Mouse (Mus musculus): Measurements from ENCODE around the gene Maml3. TPM values are rescaled to one million over a fixed set of nuclear protein-coding genes. Genes with fewer than 3 reads are reported as not detected.
A peak's percentile ranks its signal among the peaks of the same experiment; 100 is the strongest.

The Maml3 gene
- total RNA-seq, 2 experiments from 2014 or later: 7.4 to 8.5 TPM

DNA sequence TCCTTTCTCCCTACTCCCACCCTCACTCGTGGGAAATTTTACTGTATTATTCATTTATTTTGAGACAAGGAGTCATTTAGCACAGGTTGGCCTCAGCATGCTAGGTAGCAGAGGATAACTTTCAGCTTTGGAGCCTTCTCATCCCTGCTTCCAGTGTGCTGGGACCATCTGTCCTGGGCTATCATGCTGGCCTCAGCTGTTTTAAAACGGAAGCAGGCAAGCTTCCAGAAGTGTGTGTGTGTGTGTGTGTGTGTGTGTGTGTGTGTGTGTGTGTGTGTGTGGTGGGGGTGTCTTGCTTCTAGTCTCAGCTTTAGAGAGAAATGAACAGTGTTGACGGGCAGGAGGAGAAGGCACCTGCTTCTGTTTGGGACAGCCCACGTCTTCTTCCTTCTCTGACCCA lies 387.0 kb downstream of the Maml3 start:
- DNase-seq (ENCODE audit: low spot score in 2 of 2): no peak

DNA sequence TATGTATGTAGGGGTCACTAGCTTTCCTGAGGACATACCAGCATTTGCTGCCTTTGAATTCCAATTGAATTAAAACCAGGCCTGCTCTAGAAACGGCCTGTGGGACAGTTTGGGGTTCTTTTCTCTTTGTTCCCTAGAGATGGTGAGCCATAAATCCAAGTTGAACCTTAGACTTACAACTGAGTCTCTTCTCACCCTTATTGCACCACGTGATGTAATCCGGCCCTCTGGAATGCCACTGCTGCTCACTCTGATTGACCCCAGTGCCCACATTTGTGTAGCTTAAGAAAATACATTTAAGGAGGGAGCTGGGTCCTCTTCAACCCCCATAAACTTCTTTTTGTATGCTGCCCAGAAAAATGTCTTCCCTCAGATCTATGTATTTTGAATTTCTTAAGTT lies 387.4 kb downstream of the Maml3 start:
- DNase-seq (ENCODE audit: low spot score in 2 of 2): no peak

DNA sequence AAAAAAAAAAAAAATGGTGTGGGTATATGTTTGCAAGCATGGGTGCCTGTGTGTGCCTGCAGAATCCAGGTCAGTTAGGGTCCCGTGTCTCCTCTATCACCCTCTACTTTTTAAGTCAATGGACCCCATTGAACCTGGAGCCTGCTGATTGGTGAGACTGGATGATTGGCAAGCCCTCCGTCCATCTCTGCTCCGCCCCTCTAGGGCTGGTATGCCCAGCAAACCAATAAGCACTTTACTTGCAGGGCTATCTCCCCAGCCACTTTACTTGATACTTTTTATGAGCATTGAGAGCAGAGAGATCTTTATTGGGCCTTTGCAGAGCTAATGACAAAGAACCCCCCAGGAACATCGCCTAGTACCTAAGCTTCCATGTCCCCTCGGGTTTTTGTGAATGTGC lies 390.4 kb downstream of the Maml3 start:
- DNase-seq (ENCODE audit: low spot score in 2 of 2): no peak

DNA sequence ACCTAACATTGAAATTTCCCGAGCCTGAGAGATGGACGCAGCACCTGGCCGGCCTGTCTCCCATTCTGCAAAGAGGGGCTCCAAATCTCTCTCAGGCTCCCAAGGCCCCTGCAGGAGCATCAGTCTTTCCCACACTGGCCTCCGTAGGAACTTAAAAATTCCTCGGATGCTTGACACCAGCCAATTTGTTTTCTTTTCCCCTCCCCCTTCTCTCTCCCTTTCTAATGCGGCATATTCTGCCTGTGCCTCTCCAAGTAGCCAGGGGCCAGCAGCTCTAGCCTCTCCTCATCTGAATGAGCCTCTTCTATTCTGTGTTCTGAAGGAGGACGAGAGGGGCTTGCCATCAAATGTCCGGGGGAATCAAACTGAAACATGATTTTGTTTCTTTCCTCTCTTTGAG lies 391.6 kb downstream of the Maml3 start:
- no peak for DNase-seq (ENCODE audit: low spot score in 2 of 2)

DNA sequence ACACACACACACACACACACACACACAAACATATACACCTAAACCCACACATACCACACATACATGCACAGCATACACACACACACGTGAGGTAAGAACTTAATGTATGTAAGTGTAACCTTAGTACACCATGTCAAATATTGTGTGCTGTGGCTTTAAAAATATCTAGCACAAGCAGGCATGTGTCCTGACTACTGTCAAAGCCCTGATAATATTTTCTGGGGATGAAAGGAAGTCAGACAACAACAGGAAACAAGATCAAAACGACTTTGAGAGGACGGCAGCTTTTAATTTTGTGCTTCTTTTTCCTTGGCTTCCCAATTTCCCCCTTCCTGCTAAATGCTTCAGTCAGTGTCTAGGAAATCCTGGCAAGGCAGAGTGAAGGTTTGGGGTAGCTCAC lies 392.5 kb downstream of the Maml3 start:
- no peak for DNase-seq (ENCODE audit: low spot score in 2 of 2)

DNA sequence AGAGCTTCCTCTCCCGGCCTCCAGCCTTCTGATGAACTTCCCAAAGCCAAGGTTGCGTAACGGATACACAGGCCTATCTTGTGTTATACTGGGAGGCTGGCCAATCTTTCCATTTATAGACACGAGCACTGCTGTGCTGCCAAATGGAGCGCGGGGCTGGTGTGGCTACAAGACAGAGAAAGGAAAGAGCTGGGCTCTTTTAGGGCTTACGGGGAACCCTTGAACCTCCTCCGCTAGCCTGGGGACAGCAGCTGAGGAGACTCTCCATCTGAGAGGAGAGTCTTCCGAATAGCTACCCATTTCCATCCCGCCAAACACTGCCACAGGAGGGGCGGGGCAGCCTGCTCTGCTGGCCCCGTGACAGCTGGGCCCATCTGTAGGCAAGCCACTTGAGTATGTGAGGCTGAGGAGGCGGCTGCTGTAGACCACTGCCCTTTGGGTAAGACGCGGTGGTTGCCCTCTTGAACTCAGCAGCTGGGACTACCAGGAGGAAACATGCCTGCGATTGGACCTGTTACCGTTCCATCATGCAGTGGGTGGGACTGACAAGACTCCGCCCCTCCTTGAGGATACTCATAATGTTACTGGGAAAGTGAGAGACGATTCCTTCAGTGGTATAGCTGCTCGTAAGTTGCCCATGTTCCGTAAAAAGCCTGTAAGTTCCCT lies 396.0 kb downstream of the Maml3 start:
- DNase-seq (ENCODE audit: low spot score in 2 of 2): peak; percentile 56 to 83

DNA sequence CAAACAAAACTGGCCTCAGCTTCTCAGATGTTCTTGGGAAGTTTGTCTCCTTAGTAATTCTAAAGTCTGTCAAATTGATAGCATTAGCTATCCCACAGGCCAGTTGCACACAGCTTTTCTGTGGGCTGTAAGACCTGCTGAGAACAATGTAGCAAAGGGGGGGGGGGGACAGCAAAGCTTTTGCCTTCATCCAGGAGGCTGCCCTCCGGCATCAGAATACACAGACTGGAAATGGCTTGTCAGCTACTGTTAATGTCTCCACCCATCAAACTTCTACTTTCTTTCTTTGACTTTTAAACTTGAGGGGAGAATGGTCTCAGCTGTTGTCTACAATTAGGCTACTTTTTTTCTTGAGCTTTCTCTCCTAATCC lies 396.5 kb downstream of the Maml3 start:
- no peak for DNase-seq (ENCODE audit: low spot score in 2 of 2)

DNA sequence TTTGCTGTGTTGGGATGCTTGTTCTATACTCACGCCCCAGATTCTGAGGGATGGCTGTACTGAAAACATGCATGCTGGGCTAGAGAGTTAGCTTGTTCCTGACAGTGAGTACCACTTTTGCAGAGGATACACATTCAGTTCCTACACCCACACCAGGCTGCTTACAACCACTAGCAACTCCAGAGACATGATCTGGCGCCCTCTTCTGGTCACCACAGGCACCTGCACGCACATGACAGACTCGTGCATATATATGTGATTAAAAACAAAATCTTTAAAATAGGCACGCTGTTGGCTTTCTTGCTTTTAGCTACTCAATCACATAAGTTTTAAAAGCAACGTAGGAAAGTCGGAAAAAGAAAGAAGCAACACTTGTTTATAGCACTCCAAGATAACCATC lies 399.7 kb downstream of the Maml3 start:
- DNase-seq (ENCODE audit: low spot score in 2 of 2): no peak

DNA sequence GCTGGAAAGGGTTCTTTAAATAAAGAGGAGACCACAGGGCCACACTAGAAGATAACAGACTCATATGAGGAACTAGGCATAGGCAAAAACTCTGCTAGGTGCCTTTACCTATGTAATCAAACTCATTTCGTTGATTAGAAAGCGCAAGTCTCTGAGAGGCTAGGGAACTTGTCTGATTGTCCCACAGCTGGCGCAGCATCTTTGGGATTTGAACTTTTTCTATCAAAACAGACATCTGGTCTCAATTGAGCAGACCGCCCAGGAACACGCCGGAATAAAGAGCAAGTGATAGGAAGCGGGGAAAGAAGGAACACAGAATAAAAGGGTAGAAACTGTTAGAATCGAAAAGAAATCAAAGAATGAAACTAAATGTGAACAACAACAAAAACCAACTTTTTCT lies 401.4 kb downstream of the Maml3 start:
- no peak for DNase-seq (ENCODE audit: low spot score in 2 of 2)

DNA sequence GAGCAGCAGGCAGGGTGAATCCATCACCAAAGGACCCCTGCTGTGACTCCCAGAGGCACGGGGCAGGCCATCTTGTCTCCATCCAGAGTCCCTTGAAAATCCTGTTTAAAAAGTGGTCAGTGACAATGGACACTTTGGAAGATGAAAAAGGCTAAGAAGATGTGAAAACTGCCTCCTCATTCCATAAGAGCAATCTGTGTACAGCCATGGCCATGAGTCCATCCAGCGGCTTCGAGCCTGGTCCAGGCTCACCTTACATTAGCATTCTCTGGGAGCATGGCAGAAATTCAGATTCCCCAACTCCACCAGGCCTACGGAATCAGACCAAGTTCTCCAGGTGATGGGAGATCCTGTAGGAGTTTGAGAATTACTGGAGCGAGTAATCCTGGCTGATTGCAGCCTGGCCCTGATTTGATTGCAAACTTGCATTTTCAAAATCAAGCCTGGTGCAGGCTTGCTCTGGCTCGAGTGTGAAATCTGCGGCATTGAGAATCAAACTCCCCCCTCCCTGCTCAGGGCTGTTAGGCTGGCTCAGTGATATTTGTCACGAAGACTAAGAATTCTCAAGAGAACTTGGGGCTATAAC lies 402.1 kb downstream of the Maml3 start:
- DNase-seq (ENCODE audit: low spot score in 2 of 2): no peak

DNA sequence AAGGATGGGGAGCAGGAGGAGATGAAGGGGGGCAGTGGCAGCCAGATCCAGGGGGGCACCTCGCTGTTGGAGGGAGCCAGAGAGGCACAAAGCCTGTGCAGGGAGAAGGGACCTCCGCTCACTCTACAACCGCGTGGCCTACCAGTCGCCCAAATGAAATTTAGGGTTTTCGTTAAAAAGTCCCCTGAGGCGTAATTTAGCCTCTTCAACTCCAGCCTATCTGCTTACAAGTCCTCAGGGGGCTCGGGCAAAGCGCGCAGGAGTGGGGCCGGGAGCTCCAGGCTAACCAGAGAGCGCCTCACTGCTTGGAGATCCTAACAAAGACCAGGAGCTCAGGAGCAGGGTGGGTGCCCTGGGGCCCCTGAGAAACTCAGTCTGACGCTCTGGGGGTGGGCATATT lies 402.9 kb downstream of the Maml3 start:
- DNase-seq (ENCODE audit: low spot score in 2 of 2): peak; percentile 22 to 26

DNA sequence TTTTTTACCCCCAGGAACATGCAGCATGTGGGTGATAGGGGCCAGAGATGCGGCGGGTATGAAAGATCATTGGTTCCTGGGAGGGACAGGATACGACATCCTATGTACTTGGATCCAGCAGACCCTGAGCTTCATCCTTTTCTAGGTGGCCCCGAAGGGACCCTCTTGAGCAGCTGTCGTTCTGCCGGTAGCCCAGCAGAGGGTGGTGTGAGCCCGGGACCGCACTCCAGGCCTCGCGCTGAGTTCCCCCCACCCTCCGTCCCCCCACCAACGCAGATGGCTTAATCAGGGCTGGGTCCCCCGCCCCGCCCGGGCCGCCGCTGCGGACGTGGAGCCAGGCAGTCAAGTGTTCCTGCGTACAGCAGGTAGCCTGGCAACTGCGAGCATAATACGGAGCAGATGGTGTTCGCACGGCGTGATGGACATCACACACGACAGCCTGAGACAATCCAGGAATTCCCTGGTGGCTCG lies 403.6 kb downstream of the Maml3 start:
- peak; percentile 74 to 77 for DNase-seq (ENCODE audit: low spot score in 2 of 2)

DNA sequence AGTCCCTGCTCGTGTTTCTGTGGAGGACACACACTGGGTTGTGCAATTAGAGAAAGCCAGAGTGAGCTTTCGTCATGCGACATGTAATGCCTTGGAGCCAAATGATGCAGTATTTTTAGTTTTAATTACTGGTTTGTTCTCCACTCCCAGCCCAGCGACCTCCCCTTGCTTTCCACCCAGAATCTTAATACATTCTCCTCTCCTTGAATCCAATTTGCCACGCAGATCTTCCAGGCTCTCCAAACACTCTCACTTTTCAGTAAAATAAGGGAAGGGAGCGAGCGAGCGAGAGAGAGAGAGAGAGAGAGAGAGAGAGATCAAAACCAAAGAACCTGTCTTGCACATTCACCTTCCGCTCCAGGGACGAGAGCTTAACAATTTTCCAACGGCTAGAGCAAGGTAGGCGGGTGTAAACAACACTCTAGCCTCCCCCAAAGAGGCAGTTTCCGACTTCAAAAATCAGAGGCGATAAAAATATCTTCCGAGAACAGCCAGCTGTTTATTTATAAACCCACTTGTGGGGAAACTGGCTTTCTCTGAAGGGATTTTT lies 404.1 kb downstream of the Maml3 start:
- DNase-seq (ENCODE audit: low spot score in 2 of 2): peak; percentile 27 to 30

DNA sequence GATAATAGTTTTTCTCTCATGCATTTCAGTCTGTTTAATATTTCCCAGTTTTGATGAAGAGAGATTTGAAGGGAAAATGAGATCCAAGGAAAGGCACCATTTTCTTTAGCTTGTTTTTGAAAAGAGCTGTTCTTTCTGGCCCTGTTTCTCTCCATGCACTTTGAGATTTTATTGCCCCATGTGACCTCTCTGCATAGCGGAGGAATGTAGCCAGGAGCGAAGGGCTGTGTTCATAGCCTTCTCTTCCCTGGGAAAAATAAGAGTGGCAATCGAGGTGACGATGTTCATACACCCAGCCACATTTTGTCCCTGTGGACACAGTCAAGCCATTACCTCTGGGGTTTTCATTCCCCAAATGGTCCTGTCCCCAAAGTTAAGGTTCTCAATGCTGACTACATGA lies 404.8 kb downstream of the Maml3 start:
- DNase-seq (ENCODE audit: low spot score in 2 of 2): no peak

DNA sequence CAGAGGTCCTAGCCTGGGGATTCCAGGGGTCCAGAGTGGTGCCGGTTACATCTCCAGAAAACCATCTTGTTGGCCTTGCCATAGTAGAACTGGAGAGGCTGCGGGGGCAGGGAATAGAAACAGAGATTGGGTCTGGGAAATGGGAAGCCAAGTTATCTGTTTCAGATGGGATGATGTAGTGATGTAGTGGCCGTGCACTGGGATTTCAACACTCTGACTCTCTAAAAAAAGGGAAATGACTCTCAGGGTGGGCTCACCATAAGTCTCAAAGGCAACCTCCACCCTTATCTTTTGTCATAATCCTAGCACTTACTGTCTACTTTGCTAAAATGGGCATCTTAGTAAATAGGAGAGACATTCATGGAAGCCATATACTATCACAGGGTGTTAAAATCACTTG lies 406.9 kb downstream of the Maml3 start:
- DNase-seq (ENCODE audit: low spot score in 2 of 2): no peak

DNA sequence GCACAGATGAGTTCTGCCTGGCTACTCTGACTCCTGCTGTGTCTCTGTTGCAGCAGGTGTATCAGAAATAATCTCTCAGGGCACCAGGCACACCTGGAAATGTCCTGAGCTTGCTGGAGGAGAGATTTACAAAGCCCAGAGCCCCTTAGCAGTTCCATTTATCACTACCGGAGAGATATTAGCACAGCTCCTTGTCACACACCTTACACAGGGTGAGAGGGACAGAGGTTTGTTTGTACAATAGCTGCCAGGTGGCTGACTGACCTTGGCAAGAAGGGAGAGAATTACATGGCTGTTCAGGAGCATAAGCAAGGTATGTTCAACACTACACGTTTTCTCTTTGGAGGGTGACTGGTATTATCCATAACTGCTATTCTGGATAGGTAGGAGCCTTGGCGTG lies 409.2 kb downstream of the Maml3 start:
- DNase-seq (ENCODE audit: low spot score in 2 of 2): no peak

DNA sequence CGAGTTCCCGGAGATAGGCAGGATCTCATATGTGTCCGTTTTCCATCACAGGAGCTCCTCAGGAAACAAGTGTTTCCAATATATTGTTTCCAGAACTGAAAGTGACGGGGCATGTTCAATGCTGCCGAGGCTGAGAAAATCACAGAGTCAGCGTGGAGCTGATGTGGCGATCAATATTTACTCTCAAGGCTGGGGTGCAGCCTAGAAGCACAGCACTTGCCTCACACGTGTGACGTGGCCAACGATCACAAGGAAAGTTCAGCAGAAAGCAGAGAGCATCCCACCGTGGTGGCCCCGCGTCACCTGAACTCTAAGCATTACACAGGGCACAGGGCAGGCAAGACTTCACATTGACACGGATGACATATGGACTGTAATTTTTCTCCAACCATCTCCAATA lies 410.3 kb downstream of the Maml3 start:
- no peak for DNase-seq (ENCODE audit: low spot score in 2 of 2)

DNA sequence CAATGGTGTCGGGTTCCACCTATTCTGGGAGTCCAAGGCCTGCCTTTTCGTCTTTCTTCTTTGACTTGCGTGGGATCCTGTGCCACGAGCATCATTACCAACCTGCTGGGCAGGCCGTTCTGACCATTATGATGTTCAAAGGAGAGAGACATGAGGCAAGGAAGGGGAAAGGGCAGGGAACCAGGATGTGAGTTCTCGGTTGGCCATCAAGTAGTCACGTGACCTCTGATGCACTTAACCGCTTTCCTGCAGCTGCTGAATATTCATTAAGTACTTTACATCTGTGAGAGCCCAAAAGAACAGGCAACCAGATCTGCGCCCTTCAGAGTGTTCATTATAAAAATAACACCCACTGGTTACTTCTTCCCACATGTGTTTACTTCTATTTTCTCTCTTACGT lies 411.7 kb downstream of the Maml3 start:
- no peak for DNase-seq (ENCODE audit: low spot score in 2 of 2)

DNA sequence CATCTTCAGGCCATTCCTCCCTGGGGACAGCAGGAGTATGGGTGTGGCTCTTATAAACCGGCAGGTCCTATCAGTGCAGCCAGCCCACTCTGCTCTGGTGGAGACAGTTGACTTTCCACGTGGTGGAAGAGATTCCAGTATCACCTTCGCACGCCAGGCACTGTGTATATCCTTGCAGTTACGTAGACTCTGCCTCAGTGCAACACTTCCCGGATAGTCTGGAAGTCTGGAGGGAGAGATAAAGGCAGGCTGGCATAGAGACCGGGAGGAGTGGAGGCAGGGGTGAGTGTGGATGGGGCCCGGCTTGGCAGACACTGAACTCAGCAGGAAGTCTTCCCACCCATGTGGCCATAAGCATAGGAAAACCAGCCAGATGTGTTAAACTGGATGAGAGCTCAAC lies 416.2 kb downstream of the Maml3 start:
- no peak for DNase-seq (ENCODE audit: low spot score in 2 of 2)

DNA sequence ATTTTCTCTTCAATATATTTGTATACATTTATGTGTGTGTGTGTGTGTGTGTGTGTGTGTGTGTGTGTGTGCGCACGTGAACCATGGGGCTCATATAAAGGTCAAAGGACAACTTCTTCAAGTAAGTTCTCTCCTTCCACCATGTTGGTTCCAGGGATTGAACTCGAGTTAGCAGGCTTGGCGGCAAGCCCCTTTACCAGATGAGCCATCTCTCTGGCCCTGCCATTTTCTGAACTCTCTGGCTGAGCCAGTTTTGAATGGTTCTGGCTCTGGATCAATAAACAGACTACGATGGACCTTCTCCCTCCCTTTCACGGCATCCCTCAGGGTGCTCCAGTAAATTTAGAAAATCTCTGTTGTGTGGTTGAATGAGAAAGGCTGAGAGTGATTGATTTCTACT lies 418.1 kb downstream of the Maml3 start:
- DNase-seq (ENCODE audit: low spot score in 2 of 2): no peak

DNA sequence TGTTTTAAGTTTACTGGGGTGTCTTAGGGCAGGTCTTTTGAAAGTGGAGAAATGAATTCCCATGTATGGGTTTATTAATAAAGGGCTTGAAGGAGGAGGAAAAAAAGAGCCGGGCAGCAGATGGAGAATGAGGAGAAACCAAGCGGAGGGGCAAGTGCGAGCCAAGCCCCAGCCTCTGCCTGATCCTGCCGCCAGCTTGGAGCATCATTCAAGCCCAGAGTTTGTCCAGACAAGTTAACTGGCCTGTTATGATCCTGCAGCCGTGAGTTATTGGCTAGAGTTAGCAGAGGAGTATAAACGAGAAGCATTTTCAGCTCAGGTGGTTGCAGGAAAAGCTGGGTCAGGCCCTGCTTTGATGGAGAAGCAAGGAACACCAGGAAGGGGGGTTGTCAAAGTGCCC lies 418.6 kb downstream of the Maml3 start:
- no peak for DNase-seq (ENCODE audit: low spot score in 2 of 2)

DNA sequence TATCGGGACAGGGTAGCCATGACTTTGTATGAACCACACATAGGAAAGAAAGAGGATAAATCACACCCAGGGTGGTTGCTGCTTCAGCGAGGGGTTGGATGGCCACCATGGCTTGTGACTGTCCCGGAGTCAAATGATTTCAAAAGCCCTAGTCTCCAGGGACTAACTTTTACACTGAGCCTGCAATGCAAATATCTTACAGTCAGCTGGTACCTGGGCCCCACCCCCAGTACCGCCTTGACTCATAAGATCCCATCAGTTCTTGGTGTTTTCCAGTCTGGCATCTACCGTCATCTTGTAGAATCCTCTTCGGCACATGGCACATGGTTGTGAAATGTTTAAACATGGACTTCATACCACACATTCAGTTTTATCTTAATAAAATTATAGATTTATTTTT lies 419.3 kb downstream of the Maml3 start:
- no peak for DNase-seq (ENCODE audit: low spot score in 2 of 2)

DNA sequence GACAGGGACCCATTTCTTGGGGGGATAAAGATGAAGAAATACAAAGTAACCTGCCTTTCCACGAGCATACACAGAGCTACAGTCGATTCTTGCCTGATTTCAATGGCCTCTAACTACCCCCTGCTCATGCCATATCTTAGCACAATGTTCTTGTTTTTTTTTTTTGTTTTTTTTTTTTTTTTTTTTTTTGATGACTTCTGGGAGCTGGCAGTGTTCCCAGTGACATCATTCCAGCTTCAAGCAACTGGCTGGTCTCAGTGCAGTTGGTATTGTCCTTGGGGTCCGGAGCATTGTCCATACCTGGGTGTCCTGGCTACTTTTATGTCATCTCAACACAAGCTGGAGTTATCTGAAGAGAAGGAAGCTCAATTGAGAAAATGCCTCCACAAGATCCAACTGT lies 429.9 kb downstream of the Maml3 start:
- no peak for DNase-seq (ENCODE audit: low spot score in 2 of 2)

All from layer of hippocampus, postnatal 14 days (tissue).